Mouse (Mus musculus): ENCODE measurements around the gene Gm10271.

DNA sequence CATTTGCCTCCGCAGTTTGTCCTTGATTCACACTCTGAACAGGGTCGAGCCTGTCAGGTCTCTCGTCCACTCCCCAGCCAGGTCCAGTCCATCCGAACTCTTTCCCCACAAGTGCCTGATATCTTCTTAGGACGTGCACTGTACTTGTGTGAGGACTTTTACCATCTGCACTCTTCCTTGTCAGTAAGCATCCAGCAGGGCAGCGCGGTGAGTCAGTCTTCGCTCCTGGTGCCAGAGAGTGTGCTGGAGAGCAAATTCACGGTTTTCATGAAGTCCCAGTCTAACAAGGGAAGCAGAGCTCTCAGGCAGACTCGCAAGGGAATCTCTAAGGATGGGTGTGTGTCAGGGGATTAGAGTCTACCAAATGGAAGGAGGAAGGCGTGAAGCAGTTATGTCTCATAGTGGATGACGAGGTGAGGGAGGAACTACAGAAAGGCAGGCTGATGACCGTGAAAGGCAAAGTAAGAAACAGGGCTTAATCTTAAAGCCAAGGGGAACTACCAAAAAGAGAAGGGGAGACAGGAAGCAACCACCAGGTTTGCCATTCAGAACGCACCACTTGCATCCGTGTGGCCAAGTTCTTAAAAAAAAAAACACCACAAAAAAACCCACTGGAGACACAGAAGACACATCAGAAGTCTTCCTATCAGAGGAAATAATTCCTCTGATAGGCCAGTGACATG is 40.8 kb downstream of the Gm10271 start:
- TF ChIP-seq CTCF (IDR thresholded peaks at IDR 0.05; ENCODE audit: insufficient read depth, low read length), result no peak
- no peak for TF ChIP-seq POLR2A (IDR thresholded peaks at IDR 0.05; ENCODE audit: borderline replicate concordance, extremely low read depth, low read depth, low read length)

Data from lung, adult 2 months (tissue).